Comparison of ENCODE assay signal across 14 mouse cellular contexts in the genomic region with DNA sequence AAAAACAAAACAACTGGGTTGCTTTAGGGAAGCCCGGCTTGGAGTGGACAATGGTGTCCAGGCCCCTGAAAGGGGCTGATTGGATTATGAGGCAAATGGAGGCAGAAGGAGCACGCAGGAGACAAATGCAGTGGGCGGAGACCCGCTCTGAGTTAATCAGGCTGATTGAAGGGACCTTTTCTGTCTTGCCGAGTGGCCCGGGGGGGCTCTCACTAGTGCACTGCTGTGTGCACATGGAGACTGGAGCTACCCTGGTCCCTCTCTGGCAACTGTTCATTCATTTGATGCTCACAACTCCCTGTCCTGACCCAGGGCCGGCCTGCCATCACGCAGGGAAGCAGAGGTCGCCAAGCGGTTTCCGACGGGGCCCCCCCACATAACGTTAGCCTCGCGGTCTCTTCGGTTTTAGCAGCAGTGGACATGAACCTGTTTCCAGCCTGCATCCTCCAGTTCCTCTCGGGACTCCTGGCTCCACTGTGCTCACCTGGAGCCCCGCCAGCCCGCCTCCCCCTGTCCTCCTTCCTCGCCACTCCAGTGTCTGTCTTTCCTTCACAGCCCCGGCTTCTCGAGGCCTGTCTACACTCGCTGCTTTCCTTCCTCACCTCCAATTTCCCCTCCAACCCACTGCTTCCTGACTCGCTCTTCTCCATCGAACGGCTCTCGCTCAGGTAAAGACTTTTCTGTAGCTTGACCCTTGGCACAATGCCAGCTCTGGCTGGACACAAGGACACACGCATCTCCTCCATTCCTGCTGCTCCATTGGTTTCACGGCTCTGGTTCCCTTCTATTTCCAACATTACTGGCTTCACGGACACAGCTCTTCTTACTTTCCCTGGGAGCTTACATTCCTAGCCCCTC. TPM values are rescaled to one million over a fixed set of nuclear protein-coding genes. Genes with fewer than 3 reads are reported as not detected.
DNase-seq lines count a peak whose midpoint lies in the region; ATAC-seq and TF ChIP-seq lines count a peak whose summit lies in the region.
"Had no signal": no experiment of that assay in that cellular context is flagged by ENCODE, and none has a peak within 500 bp of the region (broad histone marks: within the 10 kb centered on the region; RNA-seq: fewer than 3 reads in every experiment).

No protein-coding gene starts in this region.

- TF ChIP-seq EP300 in heart, adult 2 months (IDR thresholded peaks at IDR 0.05; ENCODE audit: insufficient read depth, low read depth, low read length) = no peak

- no peak overlapping the region; the same call in 1 of the 2 replicates for H3K4me2 ChIP-seq in hindbrain, embryonic 14.5 days (replicated peaks)
- H3K4me2 ChIP-seq in forebrain, postnatal 0 days (ENCODE audit: low read depth) = no peak overlapping the region

- H3K36me3 ChIP-seq in hindbrain, embryonic 10.5 days = peaks cover 64% of the 10 kb centered on the region
- H3K36me3 ChIP-seq in hindbrain, embryonic 14.5 days (replicated peaks; ENCODE audit: control insufficient read depth, insufficient read depth) = peaks cover 65% of the 10 kb centered on the region
- peaks cover 40% of the 10 kb centered on the region for H3K36me3 ChIP-seq in forebrain, postnatal 0 days (ENCODE audit: insufficient read depth)
- H3K36me3 ChIP-seq in heart, adult 2 months (ENCODE audit: control insufficient read depth, insufficient read depth, low read length) = no peaks in the 10 kb centered on the region

- H3K27ac ChIP-seq in hindbrain, embryonic 10.5 days = peak overlapping the region; percentile 80
- no peak overlapping the region for H3K27ac ChIP-seq in hindbrain, embryonic 14.5 days
- H3K27ac ChIP-seq in forebrain, postnatal 0 days (ENCODE audit: low read depth, low read length) = no peak overlapping the region
- no peak overlapping the region for H3K27ac ChIP-seq in heart, adult 2 months
- H3K27ac ChIP-seq: heart, embryonic 10.5 days; liver, embryonic 14.5 days had no signal

- DNase-seq in hindbrain, embryonic 10.5 days (ENCODE audit: low spot score) = peak; percentile 74
- DNase-seq in hindbrain, embryonic 14.5 days (ENCODE audit: low spot score) = no peak
- DNase-seq in MN1 (ENCODE audit: low spot score) = peak; percentile 50
- DNase-seq in cerebellum, postnatal 36 days = peak; percentile 20 to 29
- no peak for DNase-seq in forebrain, postnatal 0 days
- DNase-seq in layer of hippocampus, adult 18-20 months (ENCODE audit: low spot score in 2 of 2) = no peak
- DNase-seq in heart, adult 2 months = no peak
- DNase-seq in thymus, postnatal 36 days = no peak

- H3K4me1 ChIP-seq in hindbrain, embryonic 10.5 days (replicated peaks) = peaks cover 42% of the 10 kb centered on the region
- no peaks in the 10 kb centered on the region for H3K4me1 ChIP-seq in hindbrain, embryonic 14.5 days (replicated peaks; ENCODE audit: control insufficient read depth, insufficient read depth, low read length)
- H3K4me1 ChIP-seq in forebrain, postnatal 0 days (ENCODE audit: insufficient read depth) = no peaks in the 10 kb centered on the region
- no peaks in the 10 kb centered on the region for H3K4me1 ChIP-seq in heart, adult 2 months (ENCODE audit: control insufficient read depth, insufficient read depth, low read length)
- H3K4me1 ChIP-seq: megakaryocyte, embryonic 14.5 days had no signal

- WGBS in hindbrain, embryonic 10.5 days = 64% methylated on average over 30 of the region's 30 CpGs
- WGBS in hindbrain, embryonic 14.5 days = 48% methylated on average over 30 of the region's 30 CpGs
- WGBS in forebrain, postnatal 0 days = 22% methylated on average over 30 of the region's 30 CpGs
- WGBS in heart, adult 2 months = 66% methylated on average over 30 of the region's 30 CpGs

- TF ChIP-seq POLR2A in heart, adult 2 months (IDR thresholded peaks at IDR 0.05; ENCODE audit: insufficient read depth, low read depth, low read length) = no peak

- intact Hi-C loops in heart, adult 2 months (cut with DNase I) = no loop called here

- 0 out of 2 replicates have a peak, but pooled peaks cover 11% of the 10 kb centered on the region for H3K27me3 ChIP-seq in hindbrain, embryonic 10.5 days (ENCODE audit: insufficient read depth, poor library complexity, severe bottlenecking)
- H3K27me3 ChIP-seq in hindbrain, embryonic 14.5 days (ENCODE audit: control insufficient read depth, insufficient read depth, low read length) = no peaks in the 10 kb centered on the region
- no peaks in the 10 kb centered on the region for H3K27me3 ChIP-seq in forebrain, postnatal 0 days (ENCODE audit: insufficient read depth, low read length)
- no peaks in the 10 kb centered on the region for H3K27me3 ChIP-seq in heart, adult 2 months (ENCODE audit: control insufficient read depth, insufficient read depth, low read length)

- no peak for ATAC-seq in hindbrain, embryonic 14.5 days (ENCODE audit: low FRiP score)
- peak; percentile 12; the same call in 1 of the 2 replicates for ATAC-seq in forebrain, postnatal 0 days
- ATAC-seq: CD4-positive, CD25-positive, alpha-beta regulatory T cell, adult 4 months; intestine, embryonic 16.5 days had no signal

- H3K79me2 ChIP-seq in heart, adult 2 months (replicated peaks; ENCODE audit: control insufficient read depth, insufficient read depth, low read length) = no peaks in the 10 kb centered on the region

- H3K9me3 ChIP-seq in hindbrain, embryonic 10.5 days = peaks cover 27% of the 10 kb centered on the region
- H3K9me3 ChIP-seq in hindbrain, embryonic 14.5 days (ENCODE audit: control insufficient read depth, low read length) = no peaks in the 10 kb centered on the region
- no peaks in the 10 kb centered on the region for H3K9me3 ChIP-seq in forebrain, postnatal 0 days (ENCODE audit: low read length)

- no peak for TF ChIP-seq CTCF in forebrain, postnatal 0 days (IDR thresholded peaks at IDR 0.05; ENCODE audit: low read depth)
- TF ChIP-seq CTCF in heart, adult 2 months (IDR thresholded peaks at IDR 0.05) = no peak

- H3K9ac ChIP-seq in hindbrain, embryonic 14.5 days = no peak overlapping the region
- no peak overlapping the region for H3K9ac ChIP-seq in forebrain, postnatal 0 days
- H3K9ac ChIP-seq in heart, adult 2 months (ENCODE audit: low read depth, low read length) = no peak overlapping the region
- H3K9ac ChIP-seq: liver, embryonic 14.5 days had no signal

- H3K4me3 ChIP-seq in hindbrain, embryonic 10.5 days = no peak overlapping the region
- no peak overlapping the region for H3K4me3 ChIP-seq in hindbrain, embryonic 14.5 days (replicated peaks; ENCODE audit: low read length)
- H3K4me3 ChIP-seq in forebrain, postnatal 0 days (ENCODE audit: low read depth, low read length) = no peak overlapping the region
- no peak overlapping the region for H3K4me3 ChIP-seq in heart, adult 2 months
- H3K4me3 ChIP-seq: heart, embryonic 10.5 days; megakaryocyte, embryonic 14.5 days had no signal

RNA-seq across cellular contexts. Expression of gene Rtl1, which starts 54.0 kb away (rescaled TPM):
- polyA plus RNA-seq in hindbrain, embryonic 10.5 days (2016; fragmentation: Nextera tagmentation; extraction: Ambion mirVana) = 0.63 and 0.73 TPM in 2 replicates
- 1.4 and 1.8 TPM in 2 replicates for polyA plus RNA-seq in hindbrain, embryonic 14.5 days (2014; fragmentation: Nextera tagmentation; extraction: Ambion mirVana)
- 0.23 and 0.57 TPM in 2 replicates for total RNA-seq in forebrain, postnatal 0 days (2014; rRNA removed)
- 0.10 and 0.30 TPM in 2 replicates for polyA plus RNA-seq in forebrain, postnatal 0 days (2015; fragmentation: Nextera tagmentation; extraction: Ambion mirVana)
- total RNA-seq in layer of hippocampus, adult 18-20 months (2021) = under 1 TPM; 0.08 to 0.17 TPM
- total RNA-seq in heart, adult 2 months (2021) = not detected
- polyA plus RNA-seq in heart, adult 2 months (2012; rRNA removed) = 0.02 and 0.12 TPM in 2 replicates
- polyA plus RNA-seq: CD4-positive, CD25-positive, alpha-beta regulatory T cell, adult 4 months; testis, adult 2 months had no signal

Comparison
In these comparisons a context has a peak if more than half of its experiments do, and no peak if none do; other contexts are left out.
1. DNase-seq: peak in hindbrain, embryonic 10.5 days (single experiment), MN1 (single experiment) and cerebellum, postnatal 36 days (2 of 2); none in hindbrain, embryonic 14.5 days (single experiment), forebrain, postnatal 0 days (single experiment), layer of hippocampus, adult 18-20 months (0 of 2), heart, adult 2 months (0 of 2) and thymus, postnatal 36 days (0 of 2).